Mouse (Mus musculus): ENCODE measurements around the gene Csrp1. TPM values are rescaled to one million over a fixed set of nuclear protein-coding genes. Genes with fewer than 3 reads are reported as not detected.

The Csrp1 gene
- total RNA-seq, 2 experiments from 2014 or later: 107 to 117 TPM

DNA sequence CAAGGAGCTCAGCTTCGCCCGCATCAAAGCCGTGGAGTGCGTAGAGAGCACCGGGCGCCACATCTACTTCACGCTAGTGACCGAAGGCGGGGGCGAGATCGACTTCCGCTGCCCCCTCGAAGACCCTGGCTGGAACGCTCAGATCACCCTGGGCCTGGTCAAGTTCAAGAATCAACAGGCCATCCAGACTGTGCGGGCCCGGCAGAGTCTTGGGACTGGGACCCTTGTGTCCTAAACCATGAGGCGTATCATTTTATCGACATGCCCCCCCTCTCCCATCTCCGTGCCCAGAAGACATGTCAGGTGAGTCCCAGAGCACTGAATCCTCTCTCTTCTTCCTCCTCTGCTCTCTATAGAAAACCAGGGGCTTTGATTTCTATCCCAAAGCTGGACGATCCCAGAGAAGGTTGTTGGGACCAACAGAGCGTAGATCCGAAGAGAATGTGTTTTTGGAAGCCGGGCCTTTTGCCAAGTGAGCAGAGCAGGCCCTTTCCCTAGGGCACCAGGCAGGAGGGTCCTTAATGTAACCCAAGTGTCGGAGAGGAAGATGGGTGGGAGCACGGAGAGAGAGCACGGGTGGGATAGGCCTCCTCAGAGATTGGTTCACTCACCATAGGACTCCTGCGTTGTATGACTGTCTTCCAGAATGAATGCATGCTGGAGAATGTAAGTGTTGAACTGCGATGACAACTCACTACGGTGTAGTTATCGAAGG lies 46.9 kb downstream of the Csrp1 start:
- no peak for DNase-seq
- intact Hi-C loops (cut with DNase I): loop anchor here (2.0 kb wide), 1 partner anchor 14 kb away; no protein-coding TSS in a partner anchor

DNA sequence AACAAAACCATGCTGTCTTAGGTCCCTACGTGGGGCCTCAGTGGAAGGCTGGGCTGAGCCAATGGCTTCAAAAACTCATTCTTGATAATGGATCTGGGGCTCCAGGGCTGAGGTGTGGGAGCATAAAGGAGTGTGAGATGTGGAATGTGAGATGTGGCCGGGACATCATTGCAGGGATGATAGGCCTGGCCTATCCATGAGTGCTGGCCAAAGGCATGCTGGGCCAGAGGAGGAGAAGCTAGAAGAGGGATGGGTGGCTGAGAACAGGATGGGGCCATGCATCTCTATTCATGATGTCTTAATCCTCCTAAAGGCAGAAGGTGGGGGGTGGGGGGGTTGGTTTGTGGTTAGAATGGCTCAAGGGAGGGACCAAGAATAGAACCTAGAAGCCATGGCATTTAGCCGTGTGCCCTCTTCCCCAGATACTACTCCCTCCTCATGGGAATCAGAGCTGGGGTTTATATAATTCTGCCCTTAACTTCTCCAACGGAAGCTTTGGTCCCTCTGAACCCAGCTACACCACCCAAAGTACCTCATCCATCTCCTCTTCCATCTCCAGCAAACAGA lies 47.5 kb downstream of the Csrp1 start:
- no peak for DNase-seq
- intact Hi-C loops (cut with DNase I): loop anchor here (2.0 kb wide), 1 partner anchor 13 kb away; no protein-coding TSS in a partner anchor

DNA sequence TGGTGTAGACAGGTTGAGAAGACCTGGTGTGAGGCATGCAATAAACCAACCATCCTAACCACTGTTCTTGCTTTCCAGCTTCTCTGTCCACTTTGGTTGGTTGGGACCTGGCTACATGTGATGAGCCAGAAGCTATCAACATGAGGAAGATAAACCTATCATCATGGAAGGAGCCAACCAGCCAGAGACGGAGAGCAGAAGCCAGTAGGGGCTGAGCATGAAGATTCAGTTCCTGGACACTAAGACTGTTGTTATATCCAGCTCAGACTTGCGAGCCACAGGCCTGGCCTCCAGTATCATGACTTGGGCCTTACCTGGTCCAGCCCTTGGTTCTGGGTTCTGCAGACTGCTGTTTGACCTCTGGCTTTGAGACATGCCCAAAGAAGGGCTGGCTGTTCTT lies 48.5 kb downstream of the Csrp1 start:
- intact Hi-C loops (cut with DNase I): no loop called here
- no peak for DNase-seq

DNA sequence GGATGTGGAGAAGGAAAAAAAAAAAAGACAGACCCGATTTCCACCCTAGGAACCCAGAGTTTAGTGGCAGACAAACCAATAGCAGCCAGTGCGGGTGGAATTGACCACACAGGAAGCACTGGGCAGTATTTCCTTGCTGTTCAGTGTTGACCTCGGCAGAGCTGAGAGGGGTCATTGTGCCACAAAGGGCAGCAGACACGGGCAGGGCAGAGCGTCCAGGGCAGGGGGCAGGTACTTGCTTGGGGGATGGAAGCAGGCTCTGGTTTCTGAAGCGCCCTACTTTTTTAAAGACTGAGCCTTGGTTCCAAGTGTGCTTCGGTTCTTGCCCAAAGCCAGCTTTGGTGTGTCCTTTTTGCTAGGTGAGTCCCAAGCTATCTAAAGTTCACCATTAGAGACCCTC lies 50.4 kb downstream of the Csrp1 start:
- no peak for DNase-seq
- intact Hi-C loops (cut with DNase I): no loop called here

DNA sequence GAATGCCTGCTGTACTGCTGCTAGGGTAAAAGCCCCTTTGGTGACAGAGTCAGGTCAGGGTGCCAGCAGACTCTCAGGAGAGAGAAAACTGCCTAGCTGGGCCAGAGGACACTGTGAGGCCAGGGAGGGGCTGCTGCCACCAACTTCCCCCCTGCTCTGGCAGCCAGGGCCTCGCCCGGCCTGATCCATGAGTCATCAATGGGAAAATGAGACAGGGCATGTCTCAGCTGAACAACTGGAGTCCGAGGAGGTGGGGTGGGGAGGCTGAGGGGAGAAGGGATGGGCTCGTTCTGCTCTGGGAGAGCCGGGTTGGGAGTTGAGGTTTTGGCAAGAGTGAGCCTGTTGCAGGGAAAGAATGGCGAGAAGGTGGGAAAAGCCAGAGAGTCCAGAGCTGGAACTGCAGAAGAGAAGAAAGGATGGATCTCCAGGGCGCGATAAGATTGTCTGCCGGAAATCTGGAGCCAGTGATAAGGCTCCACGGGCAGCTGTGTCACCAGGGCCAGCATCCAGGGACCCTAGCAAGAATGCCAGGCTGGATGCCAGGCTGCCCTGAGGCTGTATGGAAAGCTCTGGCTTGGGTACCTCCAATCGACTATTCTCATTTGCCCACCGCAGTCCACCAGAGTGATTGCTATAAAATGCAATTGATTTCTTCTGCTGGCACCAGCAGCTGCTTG lies 51.2 kb downstream of the Csrp1 start:
- DNase-seq: peak; percentile 66 to 71
- intact Hi-C loops (cut with DNase I): no loop called here

DNA sequence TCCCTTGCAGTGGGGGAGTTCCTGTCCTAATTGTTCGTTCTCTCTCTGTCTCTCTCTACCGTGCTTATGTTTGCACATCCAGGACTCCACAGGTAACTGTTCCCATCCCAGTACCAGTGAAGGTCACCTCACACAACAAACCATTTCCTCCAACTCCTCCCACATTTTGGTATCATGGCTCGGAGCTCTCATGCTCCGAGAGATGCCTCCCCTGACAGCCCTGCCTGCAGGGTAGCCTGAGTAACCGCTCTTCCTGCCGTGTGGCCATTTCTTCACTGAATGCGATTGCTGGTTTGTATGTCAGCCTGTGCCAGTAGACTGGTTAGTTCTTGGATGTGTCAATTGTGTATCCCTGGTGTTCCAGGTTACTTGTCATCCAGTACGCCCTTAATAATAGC lies 51.7 kb downstream of the Csrp1 start:
- DNase-seq: no peak
- intact Hi-C loops (cut with DNase I): no loop called here

DNA sequence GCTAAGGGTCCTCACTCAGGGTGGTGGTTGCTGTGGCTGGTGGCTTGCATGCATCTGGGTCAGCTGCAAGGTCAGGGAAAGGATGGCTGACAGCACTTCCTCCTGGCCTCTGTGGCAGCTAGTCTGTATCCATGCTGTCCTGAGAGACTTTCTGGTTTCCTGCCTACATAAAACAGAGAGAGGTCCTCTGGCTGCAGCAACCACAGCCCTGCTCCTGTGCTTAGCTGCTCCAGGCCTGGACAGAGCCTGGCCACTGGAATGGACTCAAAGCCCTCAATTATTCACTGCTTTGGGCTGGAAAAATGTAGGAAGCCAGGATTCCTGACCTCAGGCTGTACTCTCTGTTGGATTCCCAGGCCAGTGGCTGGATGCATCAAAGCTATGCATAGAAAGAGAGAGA lies 56.7 kb downstream of the Csrp1 start:
- intact Hi-C loops (cut with DNase I): no loop called here
- peak in 1 of 2 experiments; percentile 38 for DNase-seq

DNA sequence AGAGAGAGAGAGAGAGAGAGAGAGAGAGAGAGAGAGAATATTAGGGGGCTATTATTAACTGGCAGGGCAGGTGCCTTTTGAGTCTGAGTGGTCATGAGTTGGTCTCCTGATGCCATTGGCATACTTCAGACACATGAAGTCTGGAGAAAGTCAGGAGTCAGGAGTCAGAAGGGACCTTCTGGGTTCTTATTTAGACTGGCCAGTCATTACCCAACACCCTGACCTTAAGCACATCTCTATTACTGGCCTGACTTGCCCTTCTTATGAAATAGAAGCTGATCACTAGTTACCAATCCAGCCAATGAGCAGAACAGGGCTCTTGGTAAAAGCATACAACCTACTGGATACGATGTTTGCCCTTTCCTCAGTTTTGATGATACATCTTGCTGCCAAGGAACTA lies 57.2 kb downstream of the Csrp1 start:
- DNase-seq: no peak

DNA sequence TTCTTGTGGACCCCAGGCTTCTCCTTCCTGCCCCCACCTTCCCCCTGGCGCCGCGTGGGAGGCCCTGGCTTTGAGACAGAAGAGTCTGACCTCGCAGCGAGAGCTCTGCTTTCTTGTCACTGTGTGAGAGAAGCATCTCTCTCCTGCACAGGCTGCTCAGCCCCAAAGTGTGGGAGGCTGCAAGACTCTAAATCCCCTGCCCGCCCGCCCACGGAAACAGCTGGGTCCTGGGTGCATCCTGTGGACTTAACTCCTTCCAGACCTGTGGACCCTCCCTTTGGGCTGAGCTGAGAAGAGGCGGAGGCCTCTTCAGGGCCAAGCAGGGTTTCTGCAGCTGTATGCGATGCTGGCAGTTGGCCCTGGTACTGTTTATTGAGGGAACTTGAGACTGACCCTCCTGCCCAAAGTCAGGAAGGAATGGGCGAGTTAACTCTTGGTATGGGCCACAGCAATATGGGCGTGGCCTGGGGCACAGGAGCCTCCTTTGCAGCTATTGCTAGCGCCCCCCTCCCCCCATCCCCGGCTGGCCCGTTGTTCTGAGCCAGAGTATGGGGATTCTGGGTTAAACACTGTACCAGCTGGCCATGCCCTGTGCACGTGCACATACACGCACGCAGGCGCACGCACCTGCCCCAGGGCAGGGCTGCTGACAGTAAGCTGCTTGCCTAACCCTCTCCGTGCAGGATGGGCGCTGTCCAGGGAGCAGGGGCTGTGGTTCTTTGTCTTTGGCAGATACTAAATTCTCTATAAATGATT lies 59.1 kb downstream of the Csrp1 start, which contains the start of gene Tnni1:
Gene Tnni1 (plus strand): TSS at position 655 of the 756 bp plus-strand sequence.
- peak; percentile 78 to 80 for DNase-seq

More for the DNA sequence above, 57.2 kb downstream of the Csrp1 start:
- intact Hi-C loops (cut with DNase I): no loop called here

DNA sequence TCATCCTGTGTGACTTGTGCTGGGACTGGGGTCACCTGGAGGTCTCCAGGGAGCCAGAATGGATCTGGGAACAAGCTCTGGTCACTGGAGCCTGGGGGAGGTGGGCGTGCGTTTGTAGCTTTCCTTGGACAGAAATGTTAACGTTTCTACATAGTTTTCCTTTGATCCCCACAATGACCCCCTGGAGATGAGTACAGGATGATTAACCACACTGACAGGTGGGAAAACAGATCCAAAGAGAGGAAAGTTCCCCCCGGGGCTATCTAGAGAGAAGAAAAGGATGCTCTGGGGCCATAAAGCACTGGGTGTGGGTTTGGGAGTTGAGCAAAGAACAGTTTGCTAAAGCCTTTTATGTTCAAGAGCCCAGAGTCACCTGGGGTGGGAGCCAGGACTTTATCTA lies 60.8 kb downstream of the Csrp1 start:
- intact Hi-C loops (cut with DNase I): loop anchor here (1.0 to 2.0 kb wide), 3 partner anchors 14 to 61 kb away; partner anchors contain the start of gene Phlda3
- no peak for DNase-seq

More for the DNA sequence above, 59.1 kb downstream of the Csrp1 start, which contains the start of gene Tnni1:
- intact Hi-C loops (cut with DNase I): no loop called here

DNA sequence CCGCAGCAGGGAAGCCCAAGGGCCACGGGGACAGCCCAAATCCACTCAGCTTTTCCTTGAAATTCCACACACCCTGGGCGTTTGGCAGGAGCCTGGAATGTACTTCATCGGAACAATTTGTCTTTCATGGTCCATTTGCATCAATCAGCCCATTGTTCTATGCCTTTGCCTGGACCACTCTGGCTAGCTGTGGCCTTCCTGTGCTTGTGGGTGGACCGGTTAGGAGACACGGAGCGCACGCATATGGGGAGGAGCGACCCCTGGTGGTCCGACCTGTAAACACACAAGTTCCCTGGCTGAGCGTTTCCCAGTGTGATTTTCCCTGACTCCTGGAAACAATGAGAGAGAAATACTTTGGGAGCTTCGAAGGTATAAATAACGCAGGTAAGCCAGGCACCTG lies 61.4 kb downstream of the Csrp1 start:
- intact Hi-C loops (cut with DNase I): loop anchor here (1.0 to 2.0 kb wide), 3 partner anchors 14 to 62 kb away; partner anchors contain the start of gene Phlda3
- DNase-seq: peak; percentile 85 to 90

DNA sequence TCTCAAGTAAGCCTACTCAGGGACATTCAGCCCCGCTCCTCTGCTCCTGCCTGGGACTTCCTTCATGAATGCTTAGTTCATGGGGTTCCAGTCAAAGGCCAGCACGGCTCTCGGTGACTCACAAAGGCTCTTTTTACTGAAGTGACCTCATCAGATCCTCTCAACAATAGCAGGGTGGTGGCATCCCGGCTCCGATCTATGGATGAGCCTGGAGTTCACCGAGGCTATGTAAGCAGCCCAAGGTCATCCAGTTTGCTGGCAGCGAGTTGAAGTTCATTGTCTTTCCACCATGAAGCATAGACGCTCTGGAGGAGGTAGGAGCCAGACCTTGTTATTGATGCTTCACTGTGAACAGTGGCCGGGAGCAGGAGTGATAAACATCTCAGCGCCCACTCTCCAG lies 63.0 kb downstream of the Csrp1 start:
- DNase-seq: no peak
- intact Hi-C loops (cut with DNase I): no loop called here

DNA sequence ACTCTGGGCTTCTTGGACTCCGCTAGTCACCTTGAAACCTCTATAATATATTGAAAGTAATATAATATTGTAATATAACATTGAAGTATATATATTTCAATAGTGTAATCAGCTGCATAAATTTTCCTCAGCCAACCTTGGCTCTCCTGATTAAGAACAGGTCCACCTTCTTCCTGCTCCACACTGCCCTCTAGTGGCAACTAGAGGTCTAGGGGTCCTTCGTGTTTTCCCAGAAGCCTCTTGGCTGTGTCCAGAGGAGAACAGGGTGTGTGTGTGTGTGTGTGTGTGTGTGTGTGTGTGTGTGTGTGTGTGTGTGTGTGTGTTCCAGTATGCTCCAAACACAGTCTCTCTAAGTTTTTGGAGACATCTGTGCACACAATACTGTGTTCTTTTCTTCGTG lies 67.9 kb downstream of the Csrp1 start:
- intact Hi-C loops (cut with DNase I): no loop called here
- peak; percentile 85 to 91 for DNase-seq

DNA sequence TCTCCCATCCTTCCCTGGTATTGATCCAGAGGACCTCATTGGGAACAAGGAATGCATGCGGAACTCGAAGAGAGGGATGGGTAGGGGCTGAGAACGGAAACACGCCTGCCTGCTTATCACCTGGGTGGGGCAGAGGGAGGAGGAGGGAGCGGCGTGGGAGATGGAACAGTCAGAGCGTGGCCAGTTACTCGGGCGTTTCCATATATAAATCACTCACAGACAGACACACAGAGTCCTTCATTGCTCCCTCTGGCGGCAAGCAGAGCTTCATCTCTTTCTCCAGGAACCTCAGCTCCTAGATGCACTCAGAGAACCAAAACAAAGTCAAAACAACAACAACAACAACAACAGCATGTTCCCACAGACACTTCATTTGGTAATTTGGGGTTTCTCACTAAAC lies 68.8 kb downstream of the Csrp1 start:
- peak in 1 of 2 experiments; percentile 64 for DNase-seq
- intact Hi-C loops (cut with DNase I): no loop called here

DNA sequence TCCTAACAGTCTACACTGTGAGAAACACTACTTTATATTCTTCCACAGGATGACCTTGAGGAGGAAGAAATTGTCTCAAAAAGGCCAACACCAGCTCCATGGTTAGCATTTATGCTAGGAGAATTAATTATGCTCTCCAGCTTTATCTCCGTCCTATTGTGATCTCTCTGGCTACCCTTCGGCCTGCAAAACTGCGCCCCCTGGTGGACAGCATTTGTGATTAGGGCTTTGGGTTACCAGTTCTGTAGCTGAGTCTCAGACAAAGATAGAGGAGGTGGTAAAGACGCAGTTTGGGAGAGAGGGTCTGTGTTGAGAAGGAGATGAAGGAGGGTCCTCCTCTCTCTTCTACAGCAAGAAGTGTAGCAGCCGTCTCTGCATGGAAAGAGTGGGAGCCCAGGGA lies 70.0 kb downstream of the Csrp1 start:
- intact Hi-C loops (cut with DNase I): loop anchor here (5.0 kb wide), 1 partner anchor 37 kb away; no protein-coding TSS in a partner anchor
- DNase-seq: peak; percentile 82 to 91

DNA sequence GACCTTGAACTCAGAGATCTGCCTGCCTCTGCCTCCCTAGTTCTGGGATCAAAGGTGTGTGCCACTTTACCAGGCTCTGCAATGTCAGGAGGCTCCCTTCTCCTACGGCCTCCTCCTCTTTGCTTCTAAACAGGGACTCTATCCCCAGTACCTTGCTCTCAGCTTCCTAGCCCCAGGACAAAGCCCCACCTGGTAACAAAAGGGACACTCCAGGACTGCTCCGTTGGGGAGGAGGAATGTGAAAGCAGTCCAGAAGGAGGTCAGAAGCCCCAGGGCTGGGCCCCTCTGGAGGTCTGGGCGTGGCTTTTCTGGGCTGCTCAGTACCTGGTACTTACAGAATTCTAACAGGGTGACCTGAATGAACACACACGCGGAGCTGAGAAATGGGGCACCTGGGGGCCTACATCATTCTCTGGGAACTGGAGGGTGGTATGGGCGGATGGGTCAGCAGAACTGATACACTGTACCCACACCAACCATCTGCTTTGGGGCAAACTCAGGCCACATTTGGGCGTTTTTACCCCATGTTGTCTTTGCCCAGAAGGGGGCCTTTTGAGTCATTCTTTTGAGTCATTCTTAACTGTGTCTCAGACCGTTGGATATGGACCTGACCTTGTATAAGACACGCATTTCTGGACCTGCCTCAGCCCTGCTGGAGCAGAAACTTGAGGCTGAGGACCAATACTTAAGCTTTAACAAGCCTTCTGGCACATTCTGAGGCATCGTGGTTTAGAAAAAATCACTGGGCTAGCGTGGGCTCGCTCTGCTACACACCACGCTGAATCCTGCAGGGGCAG lies 72.5 kb downstream of the Csrp1 start:
- no peak for DNase-seq
- intact Hi-C loops (cut with DNase I): loop anchor here (5.0 kb wide), 1 partner anchor 35 kb away; no protein-coding TSS in a partner anchor

DNA sequence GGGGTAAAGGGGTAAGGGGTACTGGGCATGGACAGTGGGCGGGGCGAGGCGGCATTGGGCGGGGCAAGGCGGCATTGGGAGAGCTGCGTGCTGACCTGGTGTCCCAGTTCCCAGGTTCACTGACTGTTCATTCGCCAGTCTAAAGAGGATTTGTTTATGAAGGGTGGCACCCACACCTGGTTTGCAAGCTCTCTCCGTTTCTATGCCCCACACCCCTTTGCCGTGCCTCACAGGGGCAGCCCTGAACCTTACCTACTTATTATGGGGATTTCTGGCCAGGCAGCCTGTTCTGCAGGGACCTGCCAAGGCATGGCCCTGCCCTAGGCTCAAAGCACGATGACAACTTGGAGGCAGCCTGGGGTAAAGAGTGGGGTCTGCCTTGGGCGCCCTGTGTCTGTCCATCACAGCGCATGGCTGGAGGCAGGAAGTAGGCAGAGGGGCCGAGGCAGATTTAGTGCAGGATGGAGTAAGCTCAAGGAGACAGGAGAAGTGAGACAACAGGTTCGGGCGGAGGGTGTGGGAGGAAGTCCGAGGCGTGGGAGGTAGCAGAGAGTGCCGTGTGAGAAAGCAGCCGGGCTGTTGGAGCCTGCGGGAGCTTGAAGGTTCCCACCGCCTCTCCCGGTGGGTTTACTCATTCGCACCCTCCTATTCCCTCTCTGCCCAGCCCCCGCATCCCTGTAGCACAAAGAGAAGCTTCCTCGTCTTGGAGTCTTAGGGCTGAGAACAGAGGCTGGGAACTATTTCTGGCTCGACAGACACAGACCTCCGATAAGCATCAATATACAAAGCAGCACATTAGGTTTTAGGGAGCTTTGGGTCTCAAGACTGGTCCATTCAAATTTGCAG lies 73.7 kb downstream of the Csrp1 start:
- intact Hi-C loops (cut with DNase I): loop anchor here (5.0 kb wide), 1 partner anchor 34 kb away; no protein-coding TSS in a partner anchor
- peak; percentile 54 to 61 for DNase-seq

DNA sequence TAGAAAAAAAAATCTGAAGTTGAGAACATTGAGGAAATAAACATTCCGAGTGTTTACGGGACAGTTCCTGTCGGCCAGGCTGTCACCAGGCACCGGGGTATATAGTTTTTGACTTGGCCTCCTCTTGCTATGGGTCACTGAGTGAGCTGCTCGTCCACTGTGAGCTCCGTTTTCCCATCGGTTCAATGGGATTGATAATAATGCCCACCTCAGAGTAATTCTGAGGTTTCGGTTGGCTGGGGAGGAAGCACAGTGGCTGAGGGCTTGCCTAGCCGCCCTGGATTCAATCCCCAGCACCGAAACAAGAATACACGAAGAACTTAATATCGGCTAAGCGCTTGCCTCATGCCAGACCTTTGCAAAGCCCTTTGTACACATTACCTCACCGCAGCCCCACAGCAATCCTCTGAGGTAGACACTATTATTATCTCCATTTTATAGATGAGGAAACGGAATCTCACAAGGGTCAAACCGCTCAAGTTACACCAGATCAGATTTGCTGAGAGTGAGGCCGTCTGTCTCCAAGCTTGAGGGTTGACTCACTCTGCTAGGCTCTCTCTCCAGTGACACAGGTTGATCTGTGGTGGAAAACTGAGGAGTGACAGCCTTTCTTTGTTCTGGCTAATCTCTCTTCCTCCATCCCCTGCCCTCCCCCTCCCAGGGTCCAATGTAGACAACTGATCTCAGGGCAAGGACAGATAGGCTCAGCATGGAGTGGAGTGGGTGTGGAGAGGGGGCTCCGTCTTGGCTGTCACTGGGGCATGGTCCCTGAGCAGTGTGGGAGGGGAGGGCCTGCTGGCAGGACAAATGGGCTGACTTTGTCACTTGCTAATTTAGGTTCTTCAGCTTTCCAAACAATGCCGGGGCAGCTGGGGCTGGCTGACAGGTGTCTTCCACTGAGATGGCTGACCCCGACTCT lies 74.6 kb downstream of the Csrp1 start:
- intact Hi-C loops (cut with DNase I): loop anchor here (5.0 kb wide), 1 partner anchor 33 kb away; no protein-coding TSS in a partner anchor
- peak; percentile 31 to 38 for DNase-seq
